Mouse (Mus musculus) cortical plate, adult 2 months (tissue): Measurements from ENCODE around the gene Odf3l2. TPM values are rescaled to one million over a fixed set of nuclear protein-coding genes. Genes with fewer than 3 reads are reported as not detected.

Experiments used
- H3K27ac ChIP-seq: fragments of 200-500 bp; 2 replicates; pipeline ENCODE4 v1.5.1; 2012; ENCODE audit warnings: low read length, control low read depth, inconsistent platforms; ENCODE audit not compliant: insufficient read depth
- H3K4me1 ChIP-seq: fragments of 200-500 bp; 2 replicates; pipeline ENCODE4 v1.6.1; 2011; ENCODE audit warnings: low read length; ENCODE audit not compliant: control insufficient read depth, insufficient read depth
- H3K4me3 ChIP-seq: fragments of 200-500 bp; 2 replicates; pipeline ENCODE4 v1.5.1; 2011; ENCODE audit warnings: mild to moderate bottlenecking, low read length, control low read depth; ENCODE audit not compliant: insufficient read depth
- CTCF ChIP-seq: fragments of 200-500 bp; IDR thresholded peaks from 2 replicates; pipeline ENCODE4 v1.5.1; 2011; ENCODE audit warnings: mild to moderate bottlenecking, control low read depth, low read length; ENCODE audit not compliant: insufficient read depth; ENCODE audit errors: extremely low read depth
- POLR2A ChIP-seq: fragments of 200-500 bp; IDR thresholded peaks from 2 replicates; pipeline ENCODE4 v1.6.1; 2011; ENCODE audit warnings: mild to moderate bottlenecking, low read length, control low read depth; ENCODE audit not compliant: insufficient read depth; ENCODE audit errors: extremely low read depth
- polyA plus RNA-seq: library from polyadenylated mRNA; depleted of rRNA; stranded (reverse); fragments of >200 nt; gene quantifications from 2 replicates; pipeline ENCODE4 v1.2.3, GENCODE M21; 2012; rRNA removed

Odf3l2 gene
- polyA plus RNA-seq = 0.15 and 0.17 TPM in 2 replicates

- no peak for TF ChIP-seq POLR2A
- TF ChIP-seq CTCF = no peak
- Histone ChIP-seq H3K4me3 (no peak within 1 kb of the TSS), H3K27ac (no peak within 1 kb of the TSS), H3K4me1 (no peaks in the 10 kb centered on the region)
Observed at GRCm38 (mm10) chr10:79645711-79646110, at the start of gene Odf3l2. Odf3l2 (minus strand) TSS chr10:79645738.

GRCm38 (mm10) chr10:79694379-79694655 is 48.8 kb upstream of the Odf3l2 start:
- no peak overlapping the region for H3K4me3 ChIP-seq

GRCm38 (mm10) chr10:79693580-79694378 is 48.2 kb upstream of the Odf3l2 start:
- H3K4me1 ChIP-seq = no peaks in the 10 kb centered on the region; the same call in 1 of the 2 replicates
- no peak overlapping the region for H3K27ac ChIP-seq
- TF ChIP-seq CTCF (no peak), POLR2A (no peak)
- no peak overlapping the region for H3K4me3 ChIP-seq

More at GRCm38 (mm10) chr10:79694379-79694655, 48.8 kb upstream of the Odf3l2 start:
- no peak overlapping the region for H3K27ac ChIP-seq
- TF ChIP-seq CTCF (no peak), POLR2A (no peak)
- no peaks in the 10 kb centered on the region; the same call in 1 of the 2 replicates for H3K4me1 ChIP-seq

- Histone ChIP-seq H3K4me3 (no peak overlapping the region), H3K4me1 (no peaks in the 10 kb centered on the region; the same call in 1 of the 2 replicates), H3K27ac (no peak overlapping the region)
- TF ChIP-seq POLR2A = no peak
- TF ChIP-seq CTCF = no peak
Observed at GRCm38 (mm10) chr10:79691986-79692548, 46.5 kb upstream of the Odf3l2 start.

GRCm38 (mm10) chr10:79689178-79689577 is 43.6 kb upstream of the Odf3l2 start:
- H3K4me1 ChIP-seq = no peaks in the 10 kb centered on the region
- H3K27ac ChIP-seq = no peak overlapping the region

GRCm38 (mm10) chr10:79688720-79689119 is 43.2 kb upstream of the Odf3l2 start, which contains the start of gene Gzmm:
Gzmm (plus strand) TSS chr10:79689020.
- TF ChIP-seq POLR2A (no peak), CTCF (no peak)
- no peak within 1 kb of the TSS for H3K27ac ChIP-seq
- H3K4me3 ChIP-seq = no peak within 1 kb of the TSS
- H3K4me1 ChIP-seq = no peaks in the 10 kb centered on the region

More at GRCm38 (mm10) chr10:79689178-79689577, 43.6 kb upstream of the Odf3l2 start:
- TF ChIP-seq CTCF (no peak), POLR2A (no peak)
- no peak overlapping the region for H3K4me3 ChIP-seq

GRCm38 (mm10) chr10:79687513-79687912 is 42.0 kb upstream of the Odf3l2 start:
- no peaks in the 10 kb centered on the region; the same call in 1 of the 2 replicates for H3K4me1 ChIP-seq
- no peak overlapping the region for H3K4me3 ChIP-seq
- TF ChIP-seq CTCF (no peak), POLR2A (no peak)
- no peak overlapping the region for H3K27ac ChIP-seq

- no peak overlapping the region for H3K4me3 ChIP-seq
- no peak overlapping the region for H3K27ac ChIP-seq
- no peaks in the 10 kb centered on the region; the same call in 1 of the 2 replicates for H3K4me1 ChIP-seq
- no peak for TF ChIP-seq CTCF
Observed at GRCm38 (mm10) chr10:79686691-79687090, 41.2 kb upstream of the Odf3l2 start.

GRCm38 (mm10) chr10:79686219-79686618 is 40.7 kb upstream of the Odf3l2 start:
- TF ChIP-seq POLR2A (no peak), CTCF (no peak)
- H3K4me1 ChIP-seq = no peaks in the 10 kb centered on the region; the same call in 1 of the 2 replicates
- H3K4me3 ChIP-seq = no peak overlapping the region
- no peak overlapping the region for H3K27ac ChIP-seq
